Mouse (Mus musculus) lung, postnatal 0 days (tissue): Measurements from ENCODE around the gene Tbc1d2b. TPM values are rescaled to one million over a fixed set of nuclear protein-coding genes. Genes with fewer than 3 reads are reported as not detected.

Experiments
- ATAC-seq: fragments of 200-750 bp; cut with Nextera tagmentation; 2 replicates; pipeline ENCODE4 v1.8.0; 2017; ENCODE audit warnings: moderate library complexity
- DNase-seq: peaks from one replicate; pipeline ENCODE4 v3.0.0-alpha.2; 2016; ENCODE audit warnings: low spot score
- H3K27ac ChIP-seq: fragments of 300-500 bp; sonication (generic); 2 replicates; pipeline ENCODE4 v1.5.1; 2014; ENCODE audit warnings: antibody characterized with exemption, mild to moderate bottlenecking, low read length, mixed read lengths
- H3K27me3 ChIP-seq: fragments of 300-500 bp; sonication (generic); replicated peaks from 2 replicates; pipeline ENCODE4 v1.6.1; 2014; ENCODE audit warnings: low read length, mixed read lengths; ENCODE audit not compliant: insufficient read depth
- H3K36me3 ChIP-seq: fragments of 300-500 bp; sonication (generic); 2 replicates; pipeline ENCODE4 v1.6.1; 2014; ENCODE audit warnings: low read length, mixed read lengths; ENCODE audit not compliant: insufficient read depth
- H3K4me1 ChIP-seq: fragments of 300-500 bp; sonication (generic); 2 replicates; pipeline ENCODE4 v1.6.1; 2014; ENCODE audit warnings: antibody characterized with exemption, low read depth, low read length, mixed read lengths; ENCODE audit not compliant: insufficient read depth
- H3K4me2 ChIP-seq: fragments of 300-500 bp; sonication (generic); replicated peaks from 2 replicates; pipeline ENCODE4 v1.6.1; 2014; ENCODE audit warnings: low read depth, mild to moderate bottlenecking, low read length, moderate library complexity, mixed read lengths
- H3K4me3 ChIP-seq: fragments of 300-500 bp; sonication (generic); 2 replicates; pipeline ENCODE4 v1.5.1; 2014; ENCODE audit warnings: low read depth, low read length
- H3K9ac ChIP-seq: fragments of 300-500 bp; sonication (generic); replicated peaks from 2 replicates; pipeline ENCODE4 v1.6.1; 2014; ENCODE audit warnings: low read depth, mild to moderate bottlenecking
- H3K9me3 ChIP-seq: fragments of 300-500 bp; sonication (generic); 2 replicates; pipeline ENCODE4 v1.6.1; 2016; ENCODE audit warnings: low read length, mixed read lengths
- CTCF ChIP-seq: IDR thresholded peaks from 2 replicates; pipeline ENCODE4 v1.5.1; 2016; ENCODE audit warnings: antibody characterized with exemption, mild to moderate bottlenecking
- EP300 ChIP-seq: IDR thresholded peaks from 2 replicates; pipeline ENCODE4 v1.6.1; 2016; ENCODE audit warnings: antibody characterized with exemption, mild to moderate bottlenecking, control low read depth
- WGBS: fragments of 180-500 bp; shearing (Covaris S2); extraction: QIAGEN DNeasy Blood & Tissue Kit; methylation state at CpG from one replicate; pipeline ENCODE4 v1.1.7; 2014; 5-methylcytosine and 5-hydroxymethylcytosine counted together
- polyA plus RNA-seq: library from polyadenylated mRNA; unstranded; fragments of >200 nt; fragmentation: Nextera tagmentation; extraction: Ambion mirVana; gene quantifications from 2 replicates; pipeline ENCODE4 v1.2.1, GENCODE M21; 2015

Tbc1d2b gene
- polyA plus RNA-seq, 1 experiment from 2014 or later = 9.5 TPM

DNA sequence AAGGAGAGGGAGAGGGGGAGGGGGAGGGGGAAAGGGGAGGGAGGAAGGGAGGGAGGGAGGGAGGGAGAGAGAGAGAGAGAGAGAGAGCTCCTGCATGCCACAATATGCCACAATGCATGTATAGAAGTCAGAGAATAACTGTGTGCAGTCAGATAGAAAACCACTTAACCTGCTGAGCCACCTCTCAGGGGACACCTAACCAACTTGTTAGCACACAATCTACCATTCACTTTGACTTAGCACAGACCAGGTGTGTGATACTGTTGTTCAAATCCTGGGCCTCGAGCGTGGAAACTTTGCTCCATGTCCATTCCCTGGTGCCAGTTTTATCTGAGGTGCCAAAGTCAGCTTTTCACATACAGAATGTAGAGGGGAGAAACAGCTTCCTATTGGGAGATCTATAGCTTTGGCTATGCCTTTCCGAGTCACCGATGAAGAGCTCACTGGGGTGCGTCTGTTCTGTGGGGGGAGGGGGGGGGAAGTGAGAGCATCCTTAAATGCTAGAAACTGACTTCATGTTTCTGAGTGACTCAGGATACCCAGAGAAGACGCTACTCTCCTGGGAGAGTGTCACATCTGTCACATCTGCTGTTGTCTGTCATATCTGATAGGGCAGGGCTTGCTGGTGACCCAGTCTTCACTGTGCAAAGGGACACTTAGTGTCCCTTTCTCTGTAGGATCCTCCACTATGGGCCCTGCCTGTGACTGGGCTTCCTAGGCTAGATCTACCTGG is 88.8 kb downstream of the Tbc1d2b start:
- TF ChIP-seq EP300 = no peak
- TF ChIP-seq CTCF = no peak
- Histone ChIP-seq H3K4me1 (0 out of 2 replicates have a peak, but pooled peaks cover 3% of the 10 kb centered on the region), H3K4me3 (no peak overlapping the region), H3K27ac (no peak overlapping the region), H3K9me3 (no peaks in the 10 kb centered on the region), H3K9ac (no peak overlapping the region), H3K36me3 (no peaks in the 10 kb centered on the region), H3K27me3 (no peaks in the 10 kb centered on the region), H3K4me2 (no peak overlapping the region)
- 0 out of 2 replicates have a peak, but pooled peaks have one; percentile 2 for ATAC-seq
- whole genome bisulfite sequencing = 67% methylated on average over 6 of the region's 6 CpGs
- DNase-seq = no peak

DNA sequence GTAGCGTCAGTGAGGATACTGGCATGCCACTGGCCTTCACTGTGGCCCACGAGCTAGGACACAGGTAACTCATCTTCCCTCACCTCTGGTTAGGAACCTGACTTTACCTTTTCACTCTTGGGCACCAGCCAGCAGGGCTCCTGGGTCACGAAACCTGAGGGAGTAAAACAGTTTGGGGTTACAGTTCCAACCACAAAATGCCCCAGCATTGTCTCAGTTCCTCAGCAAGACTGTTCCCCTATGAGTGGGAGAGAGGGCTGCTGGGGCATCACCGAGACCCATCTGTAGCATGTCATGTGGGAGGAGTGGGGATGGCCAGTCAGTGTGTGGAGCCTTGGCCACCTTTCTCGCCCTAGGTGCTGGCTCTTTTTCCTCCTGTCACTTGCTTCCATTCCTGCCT is 91.2 kb downstream of the Tbc1d2b start:
- 0 out of 2 replicates have a peak, but pooled peaks cover 3% of the 10 kb centered on the region for H3K4me1 ChIP-seq
- no peak for DNase-seq
- H3K4me2 ChIP-seq = no peak overlapping the region
- no peak for ATAC-seq
- no peaks in the 10 kb centered on the region for H3K36me3 ChIP-seq
- H3K9me3 ChIP-seq = no peaks in the 10 kb centered on the region
- no peaks in the 10 kb centered on the region for H3K27me3 ChIP-seq
- no peak overlapping the region for H3K9ac ChIP-seq
- TF ChIP-seq EP300 = no peak
- TF ChIP-seq CTCF = no peak
- 86% methylated on average over 5 of the region's 5 CpGs for WGBS
- H3K27ac ChIP-seq = no peak overlapping the region
- H3K4me3 ChIP-seq = no peak overlapping the region

DNA sequence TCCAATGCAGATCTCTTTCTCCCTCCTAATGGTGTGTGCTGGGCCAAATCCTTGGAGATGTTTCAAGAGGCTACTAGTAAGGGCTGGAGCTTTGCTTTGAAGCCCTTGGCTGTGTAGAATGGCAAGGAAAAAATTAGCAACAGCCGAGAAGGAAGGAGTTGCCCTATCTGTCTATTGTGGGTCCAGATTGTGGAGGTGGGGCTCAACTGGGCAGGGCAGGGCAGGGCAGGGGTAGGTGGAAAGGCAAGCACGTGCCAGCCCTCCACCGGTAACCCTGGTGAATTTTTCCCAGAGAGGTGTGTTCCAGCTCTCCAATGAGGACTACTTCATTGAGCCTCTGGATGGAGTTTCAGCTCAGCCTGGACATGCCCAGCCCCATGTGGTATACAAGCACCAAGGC is 97.3 kb downstream of the Tbc1d2b start:
- no peak for ATAC-seq
- Histone ChIP-seq H3K4me1 (no peaks in the 10 kb centered on the region), H3K4me3 (no peak overlapping the region), H3K9me3 (no peaks in the 10 kb centered on the region), H3K4me2 (no peak overlapping the region), H3K27me3 (no peaks in the 10 kb centered on the region), H3K36me3 (no peaks in the 10 kb centered on the region), H3K9ac (no peak overlapping the region), H3K27ac (no peak overlapping the region)
- 71% methylated on average over 3 of the region's 3 CpGs for WGBS
- TF ChIP-seq EP300 = no peak
- TF ChIP-seq CTCF = no peak
- no peak for DNase-seq

DNA sequence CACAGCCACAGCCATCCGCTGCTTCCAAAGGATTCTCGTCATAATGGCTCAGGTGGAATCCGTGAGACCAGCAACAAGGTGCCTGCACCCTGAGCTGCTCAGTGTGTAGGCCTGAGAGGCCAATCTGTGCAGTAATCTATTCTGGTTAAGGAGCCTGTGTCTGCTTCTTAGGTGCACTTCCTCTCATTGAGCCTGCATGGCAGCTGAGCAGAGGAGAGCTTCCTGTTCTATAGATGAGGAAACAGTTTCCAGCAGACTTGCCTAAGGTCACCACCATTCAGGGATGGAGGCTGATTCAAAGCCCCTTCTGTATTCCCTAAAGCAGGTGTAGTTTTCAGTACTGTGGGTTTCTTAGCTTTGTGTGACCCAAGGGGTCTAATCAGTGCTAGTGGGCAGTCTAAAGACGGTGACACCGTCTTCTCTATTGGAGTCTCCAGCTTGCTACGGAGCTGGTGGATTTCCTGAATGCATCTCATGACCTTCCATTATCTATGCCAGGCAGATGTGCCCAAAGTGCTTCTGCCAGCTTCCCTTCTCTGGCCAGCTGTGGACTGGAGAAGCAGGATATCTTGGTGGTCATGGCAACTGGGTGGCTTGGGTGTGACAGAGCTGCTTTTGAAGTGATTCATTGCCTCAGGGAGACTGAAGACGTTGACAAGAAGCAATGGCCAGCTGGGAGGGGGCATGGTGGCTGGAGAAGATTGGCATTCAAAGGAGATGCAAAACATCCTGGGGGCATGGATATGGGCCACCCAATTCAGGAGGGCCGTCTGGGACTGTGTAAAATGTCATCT is 97.9 kb downstream of the Tbc1d2b start:
- DNase-seq (no peak), ATAC-seq (no peak)
- WGBS = 75% methylated on average over 8 of the region's 8 CpGs
- Histone ChIP-seq H3K9ac (no peak overlapping the region), H3K27me3 (no peaks in the 10 kb centered on the region), H3K4me2 (no peak overlapping the region), H3K4me3 (no peak overlapping the region), H3K4me1 (no peaks in the 10 kb centered on the region), H3K27ac (no peak overlapping the region), H3K36me3 (no peaks in the 10 kb centered on the region), H3K9me3 (no peaks in the 10 kb centered on the region)
- TF ChIP-seq CTCF (no peak), EP300 (no peak)

GRCm38 (mm10) chr9:90171421-90171820 is 99.2 kb downstream of the Tbc1d2b start:
- ATAC-seq (no peak), DNase-seq (no peak)
- Histone ChIP-seq H3K27ac (no peak overlapping the region), H3K27me3 (no peaks in the 10 kb centered on the region), H3K4me1 (no peaks in the 10 kb centered on the region), H3K4me2 (no peak overlapping the region), H3K36me3 (no peaks in the 10 kb centered on the region), H3K4me3 (no peak overlapping the region), H3K9me3 (no peaks in the 10 kb centered on the region), H3K9ac (no peak overlapping the region)
- 94% methylated on average over 19 of the region's 19 CpGs for WGBS
- no peak for TF ChIP-seq CTCF
- TF ChIP-seq EP300 = no peak

DNA sequence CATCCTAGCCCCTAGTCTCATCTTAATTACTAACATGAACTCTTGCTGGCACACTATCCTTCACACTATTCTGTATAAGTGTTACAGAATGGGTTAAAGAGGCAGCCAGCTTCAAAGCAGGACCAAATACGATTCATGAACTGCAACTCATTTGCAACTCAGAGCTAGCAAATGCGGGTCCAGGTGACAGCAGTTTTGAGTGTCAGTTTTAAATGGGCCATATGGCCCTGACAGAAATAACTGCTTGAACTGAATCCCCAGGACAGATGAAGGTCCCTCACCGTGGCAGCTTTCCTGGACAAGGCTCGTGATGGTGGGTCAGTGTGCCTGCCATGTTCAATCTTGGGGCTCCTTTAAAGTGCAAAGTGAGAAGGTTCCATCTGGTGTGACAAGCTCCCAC is 100.6 kb downstream of the Tbc1d2b start:
- Histone ChIP-seq H3K4me3 (no peak overlapping the region), H3K4me2 (no peak overlapping the region), H3K27me3 (no peaks in the 10 kb centered on the region), H3K4me1 (no peaks in the 10 kb centered on the region), H3K27ac (no peak overlapping the region), H3K9me3 (no peaks in the 10 kb centered on the region), H3K9ac (no peak overlapping the region), H3K36me3 (no peaks in the 10 kb centered on the region)
- ATAC-seq (no peak), DNase-seq (no peak)
- WGBS = 65% methylated on average over 4 of the region's 4 CpGs
- no peak for TF ChIP-seq CTCF
- TF ChIP-seq EP300 = no peak
